Mouse (Mus musculus) lung, postnatal 36 days (tissue): Measurements from ENCODE around the gene Unc13b.

Experiments used
- DNase-seq: peaks from one replicate; pipeline ENCODE4 v3.0.0; 2022; ENCODE audit warnings: mixed read lengths

Gene Unc13b

GRCm38 (mm10) chr4:43058753-43059654 lies at the start of gene Unc13b:
TSS of gene Unc13b (plus strand) at chr4:43058953.
- DNase-seq: peak; percentile 96

GRCm38 (mm10) chr4:43010161-43011038 lies 48.4 kb upstream of the Unc13b start, which contains the start of gene Fancg:
TSS of gene Fancg (minus strand) at chr4:43010506.
- peak; percentile 92 for DNase-seq

GRCm38 (mm10) chr4:43012091-43012490 lies 46.7 kb upstream of the Unc13b start:
- no peak for DNase-seq

- DNase-seq: no peak
These were observed 40.6 kb upstream of the Unc13b start for GRCm38 (mm10) chr4:43018156-43018555.

GRCm38 (mm10) chr4:43019176-43019575 lies 39.6 kb upstream of the Unc13b start:
- DNase-seq: no peak

GRCm38 (mm10) chr4:43019641-43020465 lies 38.9 kb upstream of the Unc13b start:
- DNase-seq: no peak

GRCm38 (mm10) chr4:43020876-43021275 lies 37.9 kb upstream of the Unc13b start:
- no peak for DNase-seq

- DNase-seq: no peak
These were observed 37.4 kb upstream of the Unc13b start for GRCm38 (mm10) chr4:43021341-43021740.

- DNase-seq: no peak
These were observed 34.1 kb upstream of the Unc13b start for GRCm38 (mm10) chr4:43024673-43025072.

- DNase-seq: peak; percentile 97
These were observed 33.4 kb upstream of the Unc13b start, which contains the start of gene Pigo for GRCm38 (mm10) chr4:43025084-43025960. TSS of gene Pigo (minus strand) at chr4:43025819.

- DNase-seq: no peak
These were observed 29.6 kb upstream of the Unc13b start for GRCm38 (mm10) chr4:43029121-43029520.

GRCm38 (mm10) chr4:43029749-43030148 lies 29.0 kb upstream of the Unc13b start:
- no peak for DNase-seq

- DNase-seq: no peak
These were observed 28.4 kb upstream of the Unc13b start for GRCm38 (mm10) chr4:43030352-43030751.

- no peak for DNase-seq
These were observed 27.9 kb upstream of the Unc13b start for GRCm38 (mm10) chr4:43030780-43031230.

GRCm38 (mm10) chr4:43031237-43031995 lies 27.3 kb upstream of the Unc13b start, which contains the start of gene Stoml2:
TSS of gene Stoml2 (minus strand) at chr4:43031710.
- DNase-seq: peak; percentile 96

- no peak for DNase-seq
These were observed 26.3 kb upstream of the Unc13b start for GRCm38 (mm10) chr4:43032501-43032900.

- no peak for DNase-seq
These were observed 25.3 kb upstream of the Unc13b start for GRCm38 (mm10) chr4:43033481-43033880.

- DNase-seq: no peak
These were observed 22.9 kb upstream of the Unc13b start for GRCm38 (mm10) chr4:43035851-43036250.

- DNase-seq: no peak
These were observed 22.4 kb upstream of the Unc13b start for GRCm38 (mm10) chr4:43036356-43036755.

GRCm38 (mm10) chr4:43037860-43038566 lies 20.7 kb upstream of the Unc13b start:
- DNase-seq: no peak
